Mouse (Mus musculus): ENCODE data around the gene Stk17b. TPM values are rescaled to one million over a fixed set of nuclear protein-coding genes. Genes with fewer than 3 reads are reported as not detected.
"Not testable (repeated sequence)": the region's sequence is repeated elsewhere in the genome, so short reads cannot be mapped to it uniquely, and the experiment has no call there.

The Stk17b gene
- polyA plus RNA-seq, 1 experiment from 2014 or later, result 5.5 TPM

GRCm38 (mm10) chr1:53749881-53750385 lies 35.1 kb downstream of the Stk17b start:
- ATAC-seq (ENCODE audit: low read depth); H3K4me3 ChIP-seq (ENCODE audit: low read depth, low read length); H3K4me2 ChIP-seq (ENCODE audit: low read depth, low read length); H3K36me3 ChIP-seq (ENCODE audit: control insufficient read depth, insufficient read depth, low read length); H3K27me3 ChIP-seq (ENCODE audit: control insufficient read depth, insufficient read depth, low read length); H3K27ac ChIP-seq (ENCODE audit: low read depth, low read length); H3K4me1 ChIP-seq (ENCODE audit: control insufficient read depth, insufficient read depth, low read length); H3K9me3 ChIP-seq (ENCODE audit: control insufficient read depth, low read length); H3K9ac ChIP-seq (replicated peaks; ENCODE audit: low read depth, low read length): not testable (repeated sequence)
- WGBS, result 68% methylated on average over 1 of the region's 1 CpGs

- no peak overlapping the region for H3K27ac ChIP-seq (ENCODE audit: low read depth, low read length)
- H3K4me2 ChIP-seq (ENCODE audit: low read depth, low read length), result no peak overlapping the region
- H3K4me1 ChIP-seq (ENCODE audit: control insufficient read depth, insufficient read depth, low read length), result no peaks in the 10 kb centered on the region
- 24% methylated on average over 10 of the region's 11 CpGs for WGBS
- H3K36me3 ChIP-seq (ENCODE audit: control insufficient read depth, insufficient read depth, low read length), result no peaks in the 10 kb centered on the region
- H3K9ac ChIP-seq (replicated peaks; ENCODE audit: low read depth, low read length), result no peak overlapping the region
- H3K4me3 ChIP-seq (ENCODE audit: low read depth, low read length), result no peak overlapping the region
- no peaks in the 10 kb centered on the region for H3K27me3 ChIP-seq (ENCODE audit: control insufficient read depth, insufficient read depth, low read length)
- no peak; the same call in 1 of the 2 replicates for ATAC-seq (ENCODE audit: low read depth)
- no peaks in the 10 kb centered on the region for H3K9me3 ChIP-seq (ENCODE audit: control insufficient read depth, low read length)
Measured at GRCm38 (mm10) chr1:53748571-53748970, 36.5 kb downstream of the Stk17b start.

GRCm38 (mm10) chr1:53746001-53746400 lies 39.0 kb downstream of the Stk17b start:
- H3K9ac ChIP-seq (replicated peaks; ENCODE audit: low read depth, low read length), result no peak overlapping the region
- no peak overlapping the region for H3K4me3 ChIP-seq (ENCODE audit: low read depth, low read length)
- H3K9me3 ChIP-seq (ENCODE audit: control insufficient read depth, low read length), result no peaks in the 10 kb centered on the region
- H3K27me3 ChIP-seq (ENCODE audit: control insufficient read depth, insufficient read depth, low read length), result no peaks in the 10 kb centered on the region
- no peaks in the 10 kb centered on the region for H3K4me1 ChIP-seq (ENCODE audit: control insufficient read depth, insufficient read depth, low read length)
- no peaks in the 10 kb centered on the region for H3K36me3 ChIP-seq (ENCODE audit: control insufficient read depth, insufficient read depth, low read length)
- no peak overlapping the region for H3K27ac ChIP-seq (ENCODE audit: low read depth, low read length)
- no peak overlapping the region for H3K4me2 ChIP-seq (ENCODE audit: low read depth, low read length)
- WGBS, result 75% methylated on average over 5 of the region's 5 CpGs
- no peak for ATAC-seq (ENCODE audit: low read depth)

GRCm38 (mm10) chr1:53741742-53742458 lies 43.1 kb downstream of the Stk17b start:
- no peak for ATAC-seq (ENCODE audit: low read depth)
- H3K27me3 ChIP-seq (ENCODE audit: control insufficient read depth, insufficient read depth, low read length), result no peaks in the 10 kb centered on the region
- H3K4me2 ChIP-seq (ENCODE audit: low read depth, low read length), result no peak overlapping the region
- no peaks in the 10 kb centered on the region for H3K4me1 ChIP-seq (ENCODE audit: control insufficient read depth, insufficient read depth, low read length)
- no peak overlapping the region for H3K4me3 ChIP-seq (ENCODE audit: low read depth, low read length)
- H3K27ac ChIP-seq (ENCODE audit: low read depth, low read length), result no peak overlapping the region
- H3K9ac ChIP-seq (replicated peaks; ENCODE audit: low read depth, low read length), result no peak overlapping the region
- no peaks in the 10 kb centered on the region for H3K9me3 ChIP-seq (ENCODE audit: control insufficient read depth, low read length)
- WGBS, result 91% methylated on average over 3 of the region's 3 CpGs
- no peaks in the 10 kb centered on the region for H3K36me3 ChIP-seq (ENCODE audit: control insufficient read depth, insufficient read depth, low read length)

GRCm38 (mm10) chr1:53740777-53741336 lies 44.2 kb downstream of the Stk17b start:
- H3K4me1 ChIP-seq (ENCODE audit: control insufficient read depth, insufficient read depth, low read length), result no peaks in the 10 kb centered on the region
- no peaks in the 10 kb centered on the region for H3K9me3 ChIP-seq (ENCODE audit: control insufficient read depth, low read length)
- no peak overlapping the region for H3K9ac ChIP-seq (replicated peaks; ENCODE audit: low read depth, low read length)
- ATAC-seq (ENCODE audit: low read depth), result peak; percentile 47; the same call in 1 of the 2 replicates
- no peak overlapping the region for H3K27ac ChIP-seq (ENCODE audit: low read depth, low read length)
- WGBS, result 39% methylated on average over 4 of the region's 4 CpGs
- H3K36me3 ChIP-seq (ENCODE audit: control insufficient read depth, insufficient read depth, low read length), result no peaks in the 10 kb centered on the region
- no peak overlapping the region for H3K4me3 ChIP-seq (ENCODE audit: low read depth, low read length)
- H3K27me3 ChIP-seq (ENCODE audit: control insufficient read depth, insufficient read depth, low read length), result no peaks in the 10 kb centered on the region
- H3K4me2 ChIP-seq (ENCODE audit: low read depth, low read length), result no peak overlapping the region

GRCm38 (mm10) chr1:53740077-53740776 lies 44.8 kb downstream of the Stk17b start:
- H3K36me3 ChIP-seq (ENCODE audit: control insufficient read depth, insufficient read depth, low read length); H3K9ac ChIP-seq (replicated peaks; ENCODE audit: low read depth, low read length); H3K4me1 ChIP-seq (ENCODE audit: control insufficient read depth, insufficient read depth, low read length); H3K9me3 ChIP-seq (ENCODE audit: control insufficient read depth, low read length); H3K27ac ChIP-seq (ENCODE audit: low read depth, low read length); H3K4me2 ChIP-seq (ENCODE audit: low read depth, low read length); H3K4me3 ChIP-seq (ENCODE audit: low read depth, low read length); H3K27me3 ChIP-seq (ENCODE audit: control insufficient read depth, insufficient read depth, low read length): not testable (repeated sequence)
- WGBS, result 10% methylated on average over 3 of the region's 4 CpGs
- ATAC-seq (ENCODE audit: low read depth), result peak; percentile 81

- WGBS, result 94% methylated on average over 3 of the region's 3 CpGs
- Histone ChIP-seq H3K27me3 (ENCODE audit: control insufficient read depth, insufficient read depth, low read length) (no peaks in the 10 kb centered on the region), H3K36me3 (ENCODE audit: control insufficient read depth, insufficient read depth, low read length) (no peaks in the 10 kb centered on the region)
Measured at GRCm38 (mm10) chr1:53736583-53736982, 48.4 kb downstream of the Stk17b start.

GRCm38 (mm10) chr1:53728489-53729225 lies 56.4 kb downstream of the Stk17b start:
- no peak overlapping the region for H3K9ac ChIP-seq (replicated peaks; ENCODE audit: low read depth, low read length)
- H3K9me3 ChIP-seq (ENCODE audit: control insufficient read depth, low read length), result no peaks in the 10 kb centered on the region
- WGBS, result 88% methylated on average over 5 of the region's 5 CpGs
- no peak overlapping the region for H3K27ac ChIP-seq (ENCODE audit: low read depth, low read length)
- no peaks in the 10 kb centered on the region for H3K4me1 ChIP-seq (ENCODE audit: control insufficient read depth, insufficient read depth, low read length)
- H3K4me3 ChIP-seq (ENCODE audit: low read depth, low read length), result no peak overlapping the region
- ATAC-seq (ENCODE audit: low read depth), result no peak
- no peaks in the 10 kb centered on the region for H3K36me3 ChIP-seq (ENCODE audit: control insufficient read depth, insufficient read depth, low read length)
- no peaks in the 10 kb centered on the region for H3K27me3 ChIP-seq (ENCODE audit: control insufficient read depth, insufficient read depth, low read length)
- H3K4me2 ChIP-seq (ENCODE audit: low read depth, low read length), result no peak overlapping the region

More at GRCm38 (mm10) chr1:53736583-53736982, 48.4 kb downstream of the Stk17b start:
- no peak for ATAC-seq (ENCODE audit: low read depth)
- Histone ChIP-seq H3K4me2 (ENCODE audit: low read depth, low read length) (no peak overlapping the region), H3K9ac (replicated peaks; ENCODE audit: low read depth, low read length) (no peak overlapping the region), H3K9me3 (ENCODE audit: control insufficient read depth, low read length) (no peaks in the 10 kb centered on the region), H3K4me1 (ENCODE audit: control insufficient read depth, insufficient read depth, low read length) (no peaks in the 10 kb centered on the region), H3K27ac (ENCODE audit: low read depth, low read length) (no peak overlapping the region), H3K4me3 (ENCODE audit: low read depth, low read length) (no peak overlapping the region)
